Mouse (Mus musculus) large intestine, adult 2 months (tissue): ENCODE results near the gene Cnksr1. TPM values are rescaled to one million over a fixed set of nuclear protein-coding genes. Genes with fewer than 3 reads are reported as not detected.

Experiments used
- DNase-seq: peaks from one replicate; pipeline ENCODE4 v3.0.0-alpha.2; 2012; ENCODE audit warnings: low read depth, low spot score
- WGBS: fragments of 180-500 bp; shearing (Covaris S2); methylation state at CpG from one replicate; pipeline ENCODE4 v1.1.7; 2018; 5-methylcytosine and 5-hydroxymethylcytosine counted together
- polyA plus RNA-seq: library from polyadenylated mRNA; depleted of rRNA; stranded (reverse); fragments of >200 nt; gene quantifications from 2 replicates; pipeline ENCODE4 v1.2.3, GENCODE M21; 2012

The Cnksr1 gene
- polyA plus RNA-seq, 1 experiment = 30.7 TPM

- 8% methylated on average over 13 of the region's 13 CpGs for WGBS
- DNase-seq = no peak
Observed at GRCm38 (mm10) chr4:134253722-134254324, 15.6 kb upstream of the Cnksr1 start, which contains the start of gene Grrp1. TSS of gene Grrp1 (minus strand) at chr4:134254106.

- DNase-seq = no peak
- 45% methylated on average over 15 of the region's 15 CpGs for WGBS
Observed at GRCm38 (mm10) chr4:134252911-134253721, 14.9 kb upstream of the Cnksr1 start.

- no peak for DNase-seq
- WGBS = 35% methylated on average over 22 of the region's 22 CpGs
Observed at GRCm38 (mm10) chr4:134252131-134252910, 14.1 kb upstream of the Cnksr1 start.

- 5% methylated on average over 91 of the region's 91 CpGs for WGBS
- DNase-seq = no peak
Observed at GRCm38 (mm10) chr4:134251241-134252130, 13.3 kb upstream of the Cnksr1 start.

- 25% methylated on average over 10 of the region's 10 CpGs for WGBS
- no peak for DNase-seq
Observed at GRCm38 (mm10) chr4:134250930-134251240, 12.7 kb upstream of the Cnksr1 start.

GRCm38 (mm10) chr4:134250116-134250929 lies 12.1 kb upstream of the Cnksr1 start:
- WGBS = 31% methylated on average over 27 of the region's 27 CpGs
- DNase-seq = no peak

- DNase-seq = no peak
- 2% methylated on average over 30 of the region's 30 CpGs for WGBS
Observed at GRCm38 (mm10) chr4:134249651-134250050, 11.5 kb upstream of the Cnksr1 start.

GRCm38 (mm10) chr4:134246719-134247258 lies 8.6 kb upstream of the Cnksr1 start, which contains the start of gene Gm30191:
TSS of gene Gm30191 (plus strand) at chr4:134246935.
- no peak for DNase-seq
- 48% methylated on average over 7 of the region's 7 CpGs for WGBS

GRCm38 (mm10) chr4:134246256-134246655 lies 8.1 kb upstream of the Cnksr1 start:
- 70% methylated on average over 4 of the region's 4 CpGs for WGBS
- no peak for DNase-seq

- WGBS = under 1% methylated on average over 60 of the region's 60 CpGs
Observed at GRCm38 (mm10) chr4:134245148-134245843, 7.1 kb upstream of the Cnksr1 start, which contains the start of gene Zfp593. TSS of gene Zfp593 (minus strand) at chr4:134245592.

GRCm38 (mm10) chr4:134243516-134244250 lies 5.5 kb upstream of the Cnksr1 start, which contains the start of gene E130218I03Rik:
TSS of gene E130218I03Rik (plus strand) at chr4:134243662.
- WGBS = 95% methylated on average over 17 of the region's 17 CpGs
- no peak for DNase-seq

More at GRCm38 (mm10) chr4:134245148-134245843, 7.1 kb upstream of the Cnksr1 start, which contains the start of gene Zfp593:
- DNase-seq = peak; percentile 69

- DNase-seq = peak; percentile 18
- 6% methylated on average over 10 of the region's 10 CpGs for WGBS
Observed at GRCm38 (mm10) chr4:134238686-134239085, 487 bp upstream of the Cnksr1 start.

- 16% methylated on average over 19 of the region's 19 CpGs for WGBS
- peak; percentile 28 for DNase-seq
Observed at GRCm38 (mm10) chr4:134237582-134238278, 469 bp downstream of the Cnksr1 start.

- 82% methylated on average over 5 of the region's 5 CpGs for WGBS
- DNase-seq = no peak
Observed at GRCm38 (mm10) chr4:134234876-134235275, 3.3 kb downstream of the Cnksr1 start.

- 18% methylated on average over 8 of the region's 8 CpGs for WGBS
- DNase-seq = no peak
Observed at GRCm38 (mm10) chr4:134230431-134230830, 7.8 kb downstream of the Cnksr1 start.

GRCm38 (mm10) chr4:134227194-134227593 lies 11.0 kb downstream of the Cnksr1 start, which contains the start of gene Catsper4:
TSS of gene Catsper4 (minus strand) at chr4:134227383.
- no peak for DNase-seq
- 84% methylated on average over 8 of the region's 8 CpGs for WGBS
